Mouse (Mus musculus): ENCODE results near the gene Sdr42e1.

Sdr42e1 gene

GRCm38 (mm10) chr8:117612861-117613260 lies 60.6 kb downstream of the Sdr42e1 start:
- ChIA-PET POLR2A (interaction anchor here in 3 of 4 experiments (0.6 to 1.4 kb wide), 7 partner anchors 10 to 693 kb away, joined by 3 to 6 read pairs (median 3); no protein-coding TSS in a partner anchor), CTCF (interaction anchor here in 3 of 4 experiments (0.5 to 3.6 kb wide), 9 partner anchors 9 to 1323 kb away, joined by 3 to 18 read pairs (median 3); no protein-coding TSS in a partner anchor)
